Mouse (Mus musculus): ENCODE measurements around the gene Cog4. TPM values are rescaled to one million over a fixed set of nuclear protein-coding genes. Genes with fewer than 3 reads are reported as not detected.
A peak's percentile ranks its signal among the peaks of the same experiment; 100 is the strongest.
"Not testable (repeated sequence)": the region's sequence is repeated elsewhere in the genome, so short reads cannot be mapped to it uniquely, and the experiment has no call there.

The Cog4 gene
- polyA plus RNA-seq, 1 experiment from 2014 or later = 74.9 TPM

DNA sequence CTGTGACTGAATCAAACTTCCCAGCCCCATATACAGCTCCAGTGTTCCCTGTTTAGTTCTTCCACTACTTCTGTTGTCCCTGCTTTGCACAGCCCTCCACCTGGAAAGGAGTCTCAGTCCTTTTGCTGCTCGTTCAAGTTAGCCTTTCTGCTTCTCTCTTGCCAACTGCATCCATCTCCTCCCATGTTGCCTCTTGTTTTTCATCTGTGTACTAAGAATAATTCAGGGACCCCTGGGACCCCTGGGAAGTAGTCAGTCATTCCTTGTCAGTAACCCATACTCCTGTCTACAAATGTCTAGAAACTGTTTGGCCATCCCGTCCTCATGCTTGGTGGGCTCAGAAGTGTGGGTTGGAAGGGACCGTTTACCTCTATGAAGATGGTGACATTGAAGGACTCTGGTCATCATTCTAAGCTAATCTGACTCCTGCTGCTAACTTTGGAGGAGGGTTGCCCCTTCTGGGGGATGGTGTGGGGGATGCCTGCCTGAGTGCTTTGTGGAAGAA, 74.4 kb downstream of the Cog4 start:
- WGBS = 21% methylated on average over 3 of the region's 3 CpGs
- peak overlapping the region; percentile 84 for H3K4me3 ChIP-seq (ENCODE audit: low read length)
- H3K9me3 ChIP-seq (ENCODE audit: control insufficient read depth, low read length) = no peaks in the 10 kb centered on the region
- no peak for ATAC-seq (ENCODE audit: low read depth)
- H3K4me2 ChIP-seq (ENCODE audit: low read depth, low read length) = peak overlapping the region; percentile 81
- peak overlapping the region; percentile 13; the same call in 1 of the 2 replicates for H3K27ac ChIP-seq (ENCODE audit: low read length)
- H3K9ac ChIP-seq (ENCODE audit: low read length) = peak overlapping the region; percentile 86
- peaks cover 14% of the 10 kb centered on the region for H3K4me1 ChIP-seq (replicated peaks; ENCODE audit: control insufficient read depth, insufficient read depth, low read length)
- H3K27me3 ChIP-seq (ENCODE audit: control insufficient read depth, insufficient read depth, low read depth, low read length) = no peaks in the 10 kb centered on the region
- no peaks in the 10 kb centered on the region for H3K36me3 ChIP-seq (ENCODE audit: control insufficient read depth, insufficient read depth, low read length)

DNA sequence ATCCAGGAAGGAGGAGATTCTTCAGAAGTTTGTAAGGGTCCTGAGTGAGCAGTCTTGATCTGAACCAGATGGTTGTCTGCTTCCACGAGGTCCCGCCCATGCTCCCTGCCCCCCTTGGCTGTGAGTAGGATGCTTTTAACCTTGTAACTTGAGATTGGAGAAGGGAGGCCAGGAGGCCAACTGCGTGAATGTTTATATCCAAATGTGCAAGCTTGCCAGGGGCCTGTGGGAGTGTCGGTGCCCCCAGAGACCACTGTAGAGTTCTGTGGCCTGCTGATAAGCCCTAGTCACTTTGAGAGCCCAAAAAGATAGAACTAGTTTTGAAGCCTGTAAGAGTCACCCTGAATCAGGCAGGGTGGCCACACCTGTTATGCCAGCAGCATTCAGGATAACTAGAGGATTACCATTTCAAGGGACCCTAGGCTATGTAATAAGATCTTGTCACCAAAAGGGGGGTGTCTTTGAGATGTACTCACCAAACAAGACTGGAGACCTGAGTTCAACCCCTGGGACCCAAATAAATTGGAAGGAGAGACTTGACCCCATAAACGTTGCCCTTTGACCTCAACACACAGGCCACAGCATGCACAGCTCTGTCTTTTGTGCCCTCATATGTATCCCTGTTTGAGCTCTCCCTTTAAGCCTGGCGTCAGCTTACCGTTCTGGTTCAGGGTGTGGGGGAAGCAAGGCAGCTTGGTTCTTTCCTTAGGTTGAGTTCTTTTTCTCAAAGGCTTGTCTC, 75.3 kb downstream of the Cog4 start:
- H3K9ac ChIP-seq (ENCODE audit: low read length) = no peak overlapping the region; the same call in 1 of the 2 replicates

DNA sequence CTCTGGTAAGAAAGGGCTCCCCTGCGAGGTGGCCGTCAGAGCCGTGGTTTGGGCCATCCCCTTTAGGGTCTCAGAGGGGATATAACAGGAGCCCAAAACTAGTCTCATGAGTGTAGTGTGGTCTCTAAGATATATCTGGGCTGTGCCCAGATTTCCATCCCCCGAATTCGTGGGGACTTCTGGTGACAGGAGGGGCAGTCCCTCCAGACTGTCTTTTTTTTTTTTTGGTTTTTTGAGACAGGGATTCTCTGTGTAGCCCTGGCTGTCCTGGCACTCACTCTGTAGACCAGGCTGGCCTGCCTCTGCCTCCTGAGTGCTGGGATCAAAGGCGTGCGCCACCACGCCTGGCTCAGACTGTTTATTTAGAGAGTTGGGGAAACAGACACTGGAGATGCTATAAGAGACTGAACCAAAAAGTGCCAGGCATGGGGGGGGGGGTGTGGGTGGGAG, 79.3 kb downstream of the Cog4 start:
- H3K9me3 ChIP-seq (ENCODE audit: control insufficient read depth, low read length) = no peaks in the 10 kb centered on the region
- H3K36me3 ChIP-seq (ENCODE audit: control insufficient read depth, insufficient read depth, low read length) = no peaks in the 10 kb centered on the region
- no peaks in the 10 kb centered on the region for H3K27me3 ChIP-seq (ENCODE audit: control insufficient read depth, insufficient read depth, low read depth, low read length)
- no peak for ATAC-seq (ENCODE audit: low read depth)
- H3K4me2 ChIP-seq (ENCODE audit: low read depth, low read length) = no peak overlapping the region
- H3K4me3 ChIP-seq (ENCODE audit: low read length) = no peak overlapping the region
- 73% methylated on average over 8 of the region's 8 CpGs for WGBS
- no peak overlapping the region for H3K27ac ChIP-seq (ENCODE audit: low read length)
- no peak overlapping the region for H3K9ac ChIP-seq (ENCODE audit: low read length)
- peaks cover 9% of the 10 kb centered on the region for H3K4me1 ChIP-seq (replicated peaks; ENCODE audit: control insufficient read depth, insufficient read depth, low read length)

More for the DNA sequence above, 75.3 kb downstream of the Cog4 start:
- H3K4me2 ChIP-seq (ENCODE audit: low read depth, low read length) = peak overlapping the region; percentile 81
- H3K36me3 ChIP-seq (ENCODE audit: control insufficient read depth, insufficient read depth, low read length) = no peaks in the 10 kb centered on the region
- H3K4me1 ChIP-seq (replicated peaks; ENCODE audit: control insufficient read depth, insufficient read depth, low read length) = peaks cover 14% of the 10 kb centered on the region
- H3K9me3 ChIP-seq (ENCODE audit: control insufficient read depth, low read length) = no peaks in the 10 kb centered on the region
- 27% methylated on average over 7 of the region's 7 CpGs for WGBS
- H3K27me3 ChIP-seq (ENCODE audit: control insufficient read depth, insufficient read depth, low read depth, low read length) = no peaks in the 10 kb centered on the region
- H3K27ac ChIP-seq (ENCODE audit: low read length) = 0 out of 2 replicates have a peak overlapping the region, but pooled peaks have one; percentile 17
- H3K4me3 ChIP-seq (ENCODE audit: low read length) = peak overlapping the region; percentile 84
- peak; percentile 28; the same call in 1 of the 2 replicates for ATAC-seq (ENCODE audit: low read depth)

DNA sequence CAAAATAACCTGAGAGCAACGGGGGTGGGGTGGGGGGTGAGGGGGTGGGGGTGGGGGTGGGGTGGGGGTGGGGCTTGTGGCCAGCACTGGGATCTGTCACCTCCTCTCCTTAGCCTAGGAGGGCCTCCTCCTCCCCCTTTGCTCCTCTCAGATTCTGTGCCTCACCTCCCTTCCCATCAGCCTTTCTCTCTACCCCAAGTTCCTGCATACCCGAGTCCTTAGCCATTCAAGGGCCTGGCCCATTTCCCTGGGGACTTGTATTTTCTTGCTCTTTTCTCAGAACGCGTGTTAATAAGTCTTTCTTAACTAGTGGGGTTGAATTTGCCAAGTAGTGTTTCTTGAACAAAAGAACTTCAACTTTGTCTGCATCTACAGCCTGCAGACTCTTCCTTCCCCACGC, 80.3 kb downstream of the Cog4 start:
- WGBS = 47% methylated on average over 5 of the region's 5 CpGs
- H3K27me3 ChIP-seq (ENCODE audit: control insufficient read depth, insufficient read depth, low read depth, low read length) = no peaks in the 10 kb centered on the region
- no peaks in the 10 kb centered on the region for H3K36me3 ChIP-seq (ENCODE audit: control insufficient read depth, insufficient read depth, low read length)
- H3K9ac ChIP-seq (ENCODE audit: low read length) = no peak overlapping the region
- peaks cover 7% of the 10 kb centered on the region for H3K4me1 ChIP-seq (replicated peaks; ENCODE audit: control insufficient read depth, insufficient read depth, low read length)
- no peak overlapping the region for H3K27ac ChIP-seq (ENCODE audit: low read length)
- no peak overlapping the region for H3K4me2 ChIP-seq (ENCODE audit: low read depth, low read length)
- no peak for ATAC-seq (ENCODE audit: low read depth)
- no peak overlapping the region for H3K4me3 ChIP-seq (ENCODE audit: low read length)
- no peaks in the 10 kb centered on the region for H3K9me3 ChIP-seq (ENCODE audit: control insufficient read depth, low read length)

DNA sequence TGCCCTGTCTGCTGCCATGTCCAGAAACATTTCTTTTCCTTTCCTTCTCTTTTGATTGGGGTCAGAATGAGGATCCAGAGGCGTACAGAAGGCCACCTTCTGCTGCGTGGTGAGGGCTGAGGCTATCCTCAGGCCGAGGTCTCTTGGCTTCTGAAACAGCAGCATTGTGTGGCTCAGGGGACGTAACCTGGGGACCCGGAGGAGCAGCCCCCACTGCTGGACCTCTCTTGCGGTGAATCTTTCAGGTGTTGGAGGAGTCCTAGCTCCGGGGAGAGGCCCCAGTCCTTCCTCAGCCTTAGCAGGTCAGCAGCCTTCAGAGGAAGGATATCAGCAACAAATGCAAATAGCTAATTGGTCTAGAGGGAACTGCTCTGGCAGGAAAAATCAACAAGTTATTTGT, 82.0 kb downstream of the Cog4 start:
- no peak overlapping the region for H3K4me3 ChIP-seq (ENCODE audit: low read length)
- no peak overlapping the region for H3K27ac ChIP-seq (ENCODE audit: low read length)
- WGBS = 70% methylated on average over 7 of the region's 7 CpGs

DNA sequence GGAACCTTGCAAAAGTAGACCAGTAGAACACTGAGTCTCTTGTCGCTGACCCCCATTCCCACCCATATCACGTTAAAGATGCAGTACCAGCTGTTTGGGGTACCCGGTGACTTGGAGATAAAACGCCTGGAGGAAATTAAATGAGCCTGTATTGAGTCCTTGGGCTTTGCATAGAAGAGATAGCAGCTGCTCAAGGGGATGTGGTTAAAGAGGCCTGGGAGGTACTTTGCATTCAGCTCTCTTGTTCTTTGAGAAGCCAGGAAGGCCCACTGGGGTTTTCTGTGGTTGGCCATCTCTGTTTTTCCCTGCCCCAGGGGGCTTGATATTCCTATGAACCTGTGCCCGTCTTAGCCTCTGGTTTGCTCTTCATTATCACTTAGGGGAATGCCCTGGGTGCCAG, 82.7 kb downstream of the Cog4 start:
- Histone ChIP-seq H3K27ac (ENCODE audit: low read length) (no peak overlapping the region), H3K27me3 (ENCODE audit: control insufficient read depth, insufficient read depth, low read depth, low read length) (no peaks in the 10 kb centered on the region), H3K9me3 (ENCODE audit: control insufficient read depth, low read length) (no peaks in the 10 kb centered on the region), H3K36me3 (ENCODE audit: control insufficient read depth, insufficient read depth, low read length) (no peaks in the 10 kb centered on the region), H3K4me3 (ENCODE audit: low read length) (no peak overlapping the region), H3K4me1 (replicated peaks; ENCODE audit: control insufficient read depth, insufficient read depth, low read length) (peaks cover 9% of the 10 kb centered on the region), H3K4me2 (ENCODE audit: low read depth, low read length) (no peak overlapping the region), H3K9ac (ENCODE audit: low read length) (no peak overlapping the region)
- 69% methylated on average over 5 of the region's 5 CpGs for WGBS
- no peak for ATAC-seq (ENCODE audit: low read depth)

More for the DNA sequence above, 82.0 kb downstream of the Cog4 start:
- Histone ChIP-seq H3K4me2 (ENCODE audit: low read depth, low read length) (no peak overlapping the region), H3K4me1 (replicated peaks; ENCODE audit: control insufficient read depth, insufficient read depth, low read length) (peaks cover 9% of the 10 kb centered on the region), H3K36me3 (ENCODE audit: control insufficient read depth, insufficient read depth, low read length) (no peaks in the 10 kb centered on the region), H3K9me3 (ENCODE audit: control insufficient read depth, low read length) (no peaks in the 10 kb centered on the region), H3K9ac (ENCODE audit: low read length) (no peak overlapping the region), H3K27me3 (ENCODE audit: control insufficient read depth, insufficient read depth, low read depth, low read length) (no peaks in the 10 kb centered on the region)
- ATAC-seq (ENCODE audit: low read depth) = no peak

DNA sequence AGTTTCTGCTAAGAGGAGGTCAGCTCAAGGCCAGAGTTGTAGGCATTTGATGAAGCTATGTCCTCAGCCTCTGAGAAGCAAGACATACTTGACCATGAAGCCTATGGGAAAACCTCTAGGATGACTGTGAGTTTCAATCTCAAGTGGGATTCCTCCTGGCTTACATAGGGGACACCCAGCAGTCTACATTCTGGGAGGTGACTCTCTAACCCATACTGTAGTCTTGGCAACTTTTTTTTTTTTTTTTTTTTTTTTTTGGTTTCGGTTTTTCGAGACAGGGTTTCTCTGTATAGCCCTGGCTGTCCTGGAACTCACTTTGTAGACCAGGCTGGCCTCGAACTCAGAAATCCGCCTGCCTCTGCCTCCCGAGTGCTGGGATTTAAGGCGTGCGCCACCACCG, 83.3 kb downstream of the Cog4 start:
- not testable (repeated sequence) for H3K4me2 ChIP-seq (ENCODE audit: low read depth, low read length); H3K9ac ChIP-seq (ENCODE audit: low read length); H3K27me3 ChIP-seq (ENCODE audit: control insufficient read depth, insufficient read depth, low read depth, low read length); ATAC-seq (ENCODE audit: low read depth); H3K4me1 ChIP-seq (replicated peaks; ENCODE audit: control insufficient read depth, insufficient read depth, low read length); H3K4me3 ChIP-seq (ENCODE audit: low read length); H3K36me3 ChIP-seq (ENCODE audit: control insufficient read depth, insufficient read depth, low read length); H3K9me3 ChIP-seq (ENCODE audit: control insufficient read depth, low read length); H3K27ac ChIP-seq (ENCODE audit: low read length)
- WGBS = 87% methylated on average over 8 of the region's 8 CpGs

DNA sequence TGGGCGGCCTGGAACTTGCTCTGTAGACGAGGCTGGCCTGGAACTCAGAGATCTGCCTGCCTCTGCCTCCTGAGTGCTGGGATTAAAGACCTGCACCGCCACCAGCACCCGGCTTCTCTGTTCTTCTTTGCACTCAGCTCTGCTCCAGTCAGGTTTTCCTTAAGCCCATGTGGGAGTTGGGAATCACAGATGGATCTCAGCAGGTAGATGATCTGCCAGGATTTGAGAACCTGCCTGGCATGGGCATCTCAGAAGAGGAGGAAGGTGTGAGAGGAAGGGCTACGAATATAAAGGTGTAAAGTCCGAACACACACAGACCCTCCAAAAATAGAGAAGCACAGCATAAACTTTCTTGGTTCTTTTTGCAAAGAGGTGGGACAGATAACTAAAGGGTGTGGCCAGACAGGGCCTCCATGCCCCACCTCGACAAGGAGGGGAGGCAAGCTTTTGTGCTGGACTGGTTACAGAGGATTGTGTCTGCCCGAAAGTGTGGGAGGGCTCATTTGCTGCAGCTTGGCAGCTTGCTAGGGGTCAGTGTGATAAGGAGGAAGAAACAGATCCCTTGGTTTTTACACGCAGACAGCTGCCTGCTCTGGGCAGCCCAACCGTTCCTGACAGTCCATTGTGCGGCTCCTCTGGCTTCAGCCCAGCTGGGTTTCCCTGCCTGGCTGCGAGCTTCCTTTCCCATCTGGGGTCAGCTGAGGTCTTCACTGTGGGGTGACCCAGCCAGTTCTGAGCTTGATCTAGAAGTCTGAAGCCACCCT, 85.0 kb downstream of the Cog4 start:
- peaks cover 9% of the 10 kb centered on the region for H3K4me1 ChIP-seq (replicated peaks; ENCODE audit: control insufficient read depth, insufficient read depth, low read length)
- H3K4me3 ChIP-seq (ENCODE audit: low read length) = no peak overlapping the region
- H3K9ac ChIP-seq (ENCODE audit: low read length) = no peak overlapping the region
- H3K27me3 ChIP-seq (ENCODE audit: control insufficient read depth, insufficient read depth, low read depth, low read length) = no peaks in the 10 kb centered on the region
- H3K4me2 ChIP-seq (ENCODE audit: low read depth, low read length) = no peak overlapping the region
- no peaks in the 10 kb centered on the region for H3K36me3 ChIP-seq (ENCODE audit: control insufficient read depth, insufficient read depth, low read length)
- peak; percentile 85 for ATAC-seq (ENCODE audit: low read depth)
- H3K9me3 ChIP-seq (ENCODE audit: control insufficient read depth, low read length) = no peaks in the 10 kb centered on the region
- H3K27ac ChIP-seq (ENCODE audit: low read length) = no peak overlapping the region
- 54% methylated on average over 12 of the region's 12 CpGs for WGBS
